Mouse (Mus musculus): ENCODE data around the gene Agmo. TPM values are rescaled to one million over a fixed set of nuclear protein-coding genes. Genes with fewer than 3 reads are reported as not detected.

The Agmo gene
- total and polyA plus RNA-seq, 2 experiments from 2014 or later = 1.9 to 2.5 TPM

DNA sequence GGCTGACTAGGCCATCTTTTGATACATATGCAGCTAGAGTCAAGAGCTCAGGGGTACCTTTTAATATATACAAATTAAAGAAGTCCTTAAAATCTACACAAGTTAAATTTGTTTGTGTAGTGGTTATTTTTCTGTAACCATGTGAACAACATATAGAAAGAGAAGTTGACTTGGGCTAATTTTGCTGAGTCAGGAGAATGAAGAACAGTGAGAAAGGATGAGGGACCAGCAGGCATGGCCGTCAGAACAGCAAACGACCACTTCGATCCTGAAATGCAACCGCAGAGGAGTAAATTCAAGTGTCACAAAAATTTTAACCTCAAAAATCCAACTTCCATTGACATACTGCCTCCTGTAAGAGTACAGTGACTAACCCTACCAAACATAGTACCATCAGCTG lies 371.4 kb downstream of the Agmo start:
- DNase-seq (ENCODE audit: low spot score) (no peak), ATAC-seq (no peak)
- H3K9ac ChIP-seq (replicated peaks; ENCODE audit: low read length) = no peak overlapping the region
- no peak for TF ChIP-seq CTCF (IDR thresholded peaks at IDR 0.05; ENCODE audit: low read depth)
- no peak overlapping the region for H3K4me2 ChIP-seq (ENCODE audit: low read depth, low read length)
- no peaks in the 10 kb centered on the region for H3K9me3 ChIP-seq (ENCODE audit: low read length)
- no peak overlapping the region for H3K4me3 ChIP-seq (ENCODE audit: low read length)
- WGBS = 91% methylated on average over 4 of the region's 4 CpGs
- no peaks in the 10 kb centered on the region for H3K36me3 ChIP-seq (ENCODE audit: insufficient read depth, low read length)
- no peaks in the 10 kb centered on the region for H3K27me3 ChIP-seq (ENCODE audit: insufficient read depth, low read length)
- H3K27ac ChIP-seq = no peak overlapping the region
- no peaks in the 10 kb centered on the region for H3K4me1 ChIP-seq (ENCODE audit: insufficient read depth, low read length)

DNA sequence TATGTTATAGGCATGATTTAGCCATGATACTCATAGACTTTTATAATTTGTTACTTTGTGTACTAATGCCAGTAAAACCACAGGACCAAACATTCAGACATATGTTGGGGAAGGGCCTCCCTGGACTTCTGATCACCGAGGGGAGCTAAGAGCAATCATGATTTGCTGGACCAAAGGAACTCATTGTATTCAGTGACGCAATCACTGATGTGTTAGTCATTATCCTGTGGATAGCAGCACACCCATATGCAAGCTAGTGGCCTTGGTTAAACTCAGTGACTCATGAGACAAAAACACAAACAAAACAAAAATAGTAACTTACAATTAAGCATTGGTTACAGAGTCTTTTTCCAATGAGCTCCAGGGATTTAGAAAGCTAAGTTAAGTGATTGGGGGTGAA lies 373.3 kb downstream of the Agmo start:
- DNase-seq (ENCODE audit: low spot score) = no peak
- WGBS = 78% methylated on average over 2 of the region's 2 CpGs

DNA sequence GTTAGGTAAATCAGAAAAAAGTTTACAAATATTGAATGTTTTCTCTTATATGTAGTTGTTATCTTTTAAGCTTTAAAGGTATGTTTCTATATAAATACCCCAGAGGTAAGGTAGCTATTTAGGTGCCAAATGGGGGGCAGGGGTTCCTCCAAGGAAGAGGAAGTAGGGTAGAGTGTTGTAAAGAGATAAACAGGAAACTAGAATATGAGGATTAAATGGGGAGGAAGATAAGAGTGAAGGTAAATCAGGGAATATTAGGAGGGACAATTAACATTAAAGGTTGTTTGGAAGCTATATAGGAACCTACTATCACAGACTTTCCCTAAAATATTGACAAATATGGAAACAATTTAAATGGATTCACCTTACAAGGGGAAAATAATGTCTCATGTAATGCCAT lies 382.6 kb downstream of the Agmo start:
- ATAC-seq (no peak), DNase-seq (ENCODE audit: low spot score) (no peak)
- Histone ChIP-seq H3K27ac (no peak overlapping the region), H3K9ac (replicated peaks; ENCODE audit: low read length) (no peak overlapping the region), H3K4me2 (ENCODE audit: low read depth, low read length) (no peak overlapping the region), H3K36me3 (ENCODE audit: insufficient read depth, low read length) (no peaks in the 10 kb centered on the region), H3K9me3 (ENCODE audit: low read length) (no peaks in the 10 kb centered on the region), H3K4me1 (ENCODE audit: insufficient read depth, low read length) (no peaks in the 10 kb centered on the region), H3K4me3 (ENCODE audit: low read length) (no peak overlapping the region), H3K27me3 (ENCODE audit: insufficient read depth, low read length) (no peaks in the 10 kb centered on the region)
- no peak for TF ChIP-seq CTCF (IDR thresholded peaks at IDR 0.05; ENCODE audit: low read depth)

More for the DNA sequence above, 373.3 kb downstream of the Agmo start:
- H3K9me3 ChIP-seq (ENCODE audit: low read length) = no peaks in the 10 kb centered on the region
- H3K9ac ChIP-seq (replicated peaks; ENCODE audit: low read length) = no peak overlapping the region
- no peak overlapping the region for H3K4me2 ChIP-seq (ENCODE audit: low read depth, low read length)
- H3K4me1 ChIP-seq (ENCODE audit: insufficient read depth, low read length) = no peaks in the 10 kb centered on the region
- no peaks in the 10 kb centered on the region for H3K27me3 ChIP-seq (ENCODE audit: insufficient read depth, low read length)
- no peak for TF ChIP-seq CTCF (IDR thresholded peaks at IDR 0.05; ENCODE audit: low read depth)
- H3K36me3 ChIP-seq (ENCODE audit: insufficient read depth, low read length) = no peaks in the 10 kb centered on the region
- no peak for ATAC-seq
- no peak overlapping the region for H3K27ac ChIP-seq
- H3K4me3 ChIP-seq (ENCODE audit: low read length) = no peak overlapping the region

Other genes starting within 250 kb of the Agmo start
- gene Meox2, start 133.1 kb upstream of the Agmo start, total RNA-seq (2014; rRNA removed) = 0.47 TPM in 1 of 2 replicates, not detected in the other
- gene Meox2, start 133.1 kb upstream of the Agmo start, polyA plus RNA-seq (2015; fragmentation: Nextera tagmentation; extraction: Ambion mirVana) = 0.19 and 0.43 TPM in 2 replicates